16 mouse cellular contexts compared by ENCODE assay signal in the genomic region with DNA sequence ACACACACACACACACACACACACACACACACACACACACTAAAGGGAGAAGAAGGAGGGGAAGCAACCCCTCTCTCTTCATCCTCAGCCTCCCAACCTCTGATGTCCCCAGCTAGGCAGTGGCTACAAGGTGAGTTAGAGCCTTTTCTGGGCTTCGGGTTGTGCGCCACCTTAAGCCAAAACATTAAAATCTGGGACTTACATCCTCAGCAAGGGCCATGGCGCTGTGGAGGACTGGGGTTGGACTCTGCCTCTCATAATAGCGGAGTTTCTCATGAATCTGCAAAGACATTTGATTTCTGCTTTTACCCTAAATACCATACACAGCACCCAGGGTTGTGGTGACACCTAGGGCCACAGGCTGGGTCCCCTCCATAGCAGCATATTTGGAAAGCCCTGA. TPM values are rescaled to one million over a fixed set of nuclear protein-coding genes. Genes with fewer than 3 reads are reported as not detected.
DNase-seq lines count a peak whose midpoint lies in the region; ATAC-seq and TF ChIP-seq lines count a peak whose summit lies in the region.
"Had no signal": no experiment of that assay in that cellular context is flagged by ENCODE, and none has a peak within 500 bp of the region (broad histone marks: within the 10 kb centered on the region; RNA-seq: fewer than 3 reads in every experiment).

No protein-coding gene starts in this region.

- H3K4me3 ChIP-seq in layer of hippocampus, adult 2 months: peak overlapping the region; percentile 81
- no peak overlapping the region; the same call in 1 of the 2 replicates for H3K4me3 ChIP-seq in forebrain, embryonic 16.5 days (replicated peaks; ENCODE audit: low read length)
- H3K4me3 ChIP-seq in midbrain, embryonic 12.5 days: 0 out of 2 replicates have a peak overlapping the region, but pooled peaks have one; percentile 4
- peak overlapping the region; percentile 73 for H3K4me3 ChIP-seq in olfactory bulb, adult 2 months (ENCODE audit: insufficient read depth, low read depth, low read length)
- H3K4me3 ChIP-seq: embryonic facial prominence, embryonic 12.5 days; liver, embryonic 15.5 days had no signal

- H3K27ac ChIP-seq in layer of hippocampus, adult 2 months: peak overlapping the region; percentile 92; the same call in 1 of the 2 replicates
- H3K27ac ChIP-seq in forebrain, embryonic 16.5 days (ENCODE audit: low read length): no peak overlapping the region
- H3K27ac ChIP-seq in midbrain, embryonic 12.5 days (replicated peaks): no peak overlapping the region
- H3K27ac ChIP-seq in olfactory bulb, adult 2 months (ENCODE audit: insufficient read depth, low read depth, low read length): 0 out of 2 replicates have a peak overlapping the region, but pooled peaks have one; percentile 8
- H3K27ac ChIP-seq: embryonic facial prominence, embryonic 12.5 days; intestine, embryonic 15.5 days; liver, embryonic 15.5 days had no signal

- no peak for DNase-seq in layer of hippocampus, adult 2 months (ENCODE audit: low spot score in 2 of 2)
- DNase-seq in layer of hippocampus, adult 18-20 months (ENCODE audit: low spot score in 2 of 2): no peak
- DNase-seq in left cerebral cortex, postnatal 10 days (ENCODE audit: extremely low spot score in 1 of 2, low spot score in 2 of 2): no peak
- DNase-seq in left cerebral cortex, adult 9 months (ENCODE audit: low spot score in 2 of 2): no peak
- DNase-seq: lung, postnatal 4 days; thymus, adult 18-20 months had no signal

- H3K4me1 ChIP-seq in forebrain, embryonic 16.5 days (replicated peaks; ENCODE audit: control insufficient read depth, insufficient read depth, low read length): peaks cover 28% of the 10 kb centered on the region
- peaks cover 31% of the 10 kb centered on the region for H3K4me1 ChIP-seq in midbrain, embryonic 12.5 days
- peaks cover 28% of the 10 kb centered on the region for H3K4me1 ChIP-seq in olfactory bulb, adult 2 months (ENCODE audit: control insufficient read depth, insufficient read depth, low read length)

- TF ChIP-seq CTCF in layer of hippocampus, adult 2 months (conservative IDR thresholded peaks at IDR 0.05): no peak
- TF ChIP-seq CTCF in olfactory bulb, adult 2 months (IDR thresholded peaks at IDR 0.05; ENCODE audit: insufficient read depth, low read depth, low read length): no peak

- 0 out of 2 replicates have a peak, but pooled peaks cover 2% of the 10 kb centered on the region for H3K36me3 ChIP-seq in forebrain, embryonic 16.5 days (ENCODE audit: control insufficient read depth, insufficient read depth)
- peaks cover 19% of the 10 kb centered on the region for H3K36me3 ChIP-seq in midbrain, embryonic 12.5 days
- H3K36me3 ChIP-seq: intestine, embryonic 15.5 days; liver, embryonic 15.5 days had no signal

- no peak overlapping the region for H3K9ac ChIP-seq in forebrain, embryonic 16.5 days (replicated peaks; ENCODE audit: low read depth, low read length)
- H3K9ac ChIP-seq in midbrain, embryonic 12.5 days (replicated peaks): no peak overlapping the region
- H3K9ac ChIP-seq: embryonic facial prominence, embryonic 12.5 days; intestine, embryonic 15.5 days; liver, embryonic 15.5 days had no signal

- WGBS in forebrain, embryonic 16.5 days: 82% methylated on average over 4 of the region's 4 CpGs
- 86% methylated on average over 4 of the region's 4 CpGs for WGBS in midbrain, embryonic 12.5 days
- WGBS in olfactory bulb, adult 2 months: 78% methylated on average over 4 of the region's 4 CpGs

- intact Hi-C loops in left cerebral cortex, postnatal 10 days (cut with DNase I): no loop called here

- H3K4me2 ChIP-seq in forebrain, embryonic 16.5 days (ENCODE audit: low read length): peak overlapping the region; percentile 56
- H3K4me2 ChIP-seq in midbrain, embryonic 12.5 days (replicated peaks): peak overlapping the region; percentile 83
- H3K4me2 ChIP-seq: liver, embryonic 15.5 days had no signal

- no peaks in the 10 kb centered on the region for H3K9me3 ChIP-seq in forebrain, embryonic 16.5 days (ENCODE audit: control insufficient read depth, low read length)
- H3K9me3 ChIP-seq in midbrain, embryonic 12.5 days: no peaks in the 10 kb centered on the region
- H3K9me3 ChIP-seq: embryonic facial prominence, embryonic 12.5 days; intestine, embryonic 15.5 days; liver, embryonic 15.5 days had no signal

- ATAC-seq in forebrain, embryonic 16.5 days: no peak
- no peak for ATAC-seq in midbrain, embryonic 12.5 days (ENCODE audit: low FRiP score, low read depth)
- ATAC-seq: activated CD4-positive, CD25-positive, alpha-beta regulatory T cell, adult 4 months; intestine, embryonic 15.5 days had no signal

- H3K27me3 ChIP-seq in forebrain, embryonic 16.5 days (replicated peaks; ENCODE audit: control insufficient read depth, insufficient read depth, low read length): no peaks in the 10 kb centered on the region
- no peaks in the 10 kb centered on the region for H3K27me3 ChIP-seq in midbrain, embryonic 12.5 days
- H3K27me3 ChIP-seq: intestine, embryonic 15.5 days had no signal

- TF ChIP-seq POLR2A in olfactory bulb, adult 2 months (IDR thresholded peaks at IDR 0.05; ENCODE audit: insufficient read depth, low read depth, low read length): no peak

RNA-seq across cellular contexts. Expression of gene Mpp3, which starts 3.4 kb away (rescaled TPM):
- total RNA-seq in layer of hippocampus, adult 2 months (2021): 10 to 100 TPM; 88.3 to 94.4 TPM
- 10 to 100 TPM; 85.5 to 88.9 TPM for total RNA-seq in layer of hippocampus, adult 18-20 months (2021)
- polyA plus RNA-seq in forebrain, embryonic 16.5 days (2015; fragmentation: Nextera tagmentation; extraction: Ambion mirVana): 49.3 and 55.2 TPM in 2 replicates
- polyA plus RNA-seq in midbrain, embryonic 12.5 days (2016; fragmentation: Nextera tagmentation; extraction: Ambion mirVana): 32.1 and 33.2 TPM in 2 replicates
- not detected in 2 replicates for polyA plus RNA-seq in olfactory bulb, adult 2 months (2012; ENCODE audit: insufficient read depth, insufficient read length, low replicate concordance, missing spikeins)
- total RNA-seq in left cerebral cortex, postnatal 10 days (2021): 10 to 100 TPM; 34.1 to 36.3 TPM
- total RNA-seq: neutrophil, adult 5-6 weeks had no signal

RNA-seq across cellular contexts. Expression of gene Cd300lg, which starts 16.4 kb away (rescaled TPM):
- not detected for total RNA-seq in layer of hippocampus, adult 2 months (2021)
- total RNA-seq in layer of hippocampus, adult 18-20 months (2021): not detected
- 0.26 and 0.46 TPM in 2 replicates for polyA plus RNA-seq in forebrain, embryonic 16.5 days (2015; fragmentation: Nextera tagmentation; extraction: Ambion mirVana)
- polyA plus RNA-seq in midbrain, embryonic 12.5 days (2016; fragmentation: Nextera tagmentation; extraction: Ambion mirVana): 0.19 and 0.34 TPM in 2 replicates
- not detected in 2 replicates for polyA plus RNA-seq in olfactory bulb, adult 2 months (2012; ENCODE audit: insufficient read depth, insufficient read length, low replicate concordance, missing spikeins)
- total RNA-seq in left cerebral cortex, postnatal 10 days (2021): not detected

RNA-seq across cellular contexts. Expression of gene Dusp3, which starts 38.1 kb away (rescaled TPM):
- total RNA-seq in layer of hippocampus, adult 2 months (2021): 100 to 1,000 TPM; 149 to 155 TPM
- total RNA-seq in layer of hippocampus, adult 18-20 months (2021): 100 to 1,000 TPM; 158 TPM
- polyA plus RNA-seq in forebrain, embryonic 16.5 days (2015; fragmentation: Nextera tagmentation; extraction: Ambion mirVana): 12.7 and 14.5 TPM in 2 replicates
- polyA plus RNA-seq in midbrain, embryonic 12.5 days (2016; fragmentation: Nextera tagmentation; extraction: Ambion mirVana): 9.3 and 9.6 TPM in 2 replicates
- polyA plus RNA-seq in olfactory bulb, adult 2 months (2012; ENCODE audit: insufficient read depth, insufficient read length, low replicate concordance, missing spikeins): not detected in 2 replicates
- total RNA-seq in left cerebral cortex, postnatal 10 days (2021): 100 to 1,000 TPM; 138 to 142 TPM

RNA-seq across cellular contexts. Expression of gene Cfap97d1, which starts 40.8 kb away (rescaled TPM):
- total RNA-seq in layer of hippocampus, adult 2 months (2021): not detected
- not detected for total RNA-seq in layer of hippocampus, adult 18-20 months (2021)
- not detected in 2 replicates for polyA plus RNA-seq in forebrain, embryonic 16.5 days (2015; fragmentation: Nextera tagmentation; extraction: Ambion mirVana)
- not detected in 2 replicates for polyA plus RNA-seq in midbrain, embryonic 12.5 days (2016; fragmentation: Nextera tagmentation; extraction: Ambion mirVana)
- polyA plus RNA-seq in olfactory bulb, adult 2 months (2012; ENCODE audit: insufficient read depth, insufficient read length, low replicate concordance, missing spikeins): not detected in 2 replicates
- total RNA-seq in left cerebral cortex, postnatal 10 days (2021): not detected
- total RNA-seq: left cerebral cortex, postnatal 36 days; neutrophil, adult 5-6 weeks had no signal
- polyA plus RNA-seq: activated CD4-positive, CD25-positive, alpha-beta regulatory T cell, adult 4 months; embryonic facial prominence, embryonic 12.5 days; heart, embryonic 16.5 days; intestine, embryonic 15.5 days; liver, embryonic 15.5 days had no signal

RNA-seq across cellular contexts. Expression of gene Sost, which starts 58.1 kb away (rescaled TPM):
- not detected for total RNA-seq in layer of hippocampus, adult 2 months (2021)
- under 1 TPM in 1 of 2 experiments, not detected in 1; 0.15 TPM for total RNA-seq in layer of hippocampus, adult 18-20 months (2021)
- polyA plus RNA-seq in forebrain, embryonic 16.5 days (2015; fragmentation: Nextera tagmentation; extraction: Ambion mirVana): 0.11 TPM in 1 of 2 replicates, not detected in the other
- 0.17 and 0.25 TPM in 2 replicates for polyA plus RNA-seq in midbrain, embryonic 12.5 days (2016; fragmentation: Nextera tagmentation; extraction: Ambion mirVana)
- polyA plus RNA-seq in olfactory bulb, adult 2 months (2012; ENCODE audit: insufficient read depth, insufficient read length, low replicate concordance, missing spikeins): not detected in 2 replicates
- total RNA-seq in left cerebral cortex, postnatal 10 days (2021): not detected
- total RNA-seq: neutrophil, adult 5-6 weeks had no signal
- polyA plus RNA-seq: activated CD4-positive, CD25-positive, alpha-beta regulatory T cell, adult 4 months had no signal

Comparison
In these comparisons a context has a peak if more than half of its experiments do, and no peak if none do; other contexts are left out.
1. H3K27ac ChIP-seq: peak in layer of hippocampus, adult 2 months (single experiment) and olfactory bulb, adult 2 months (single experiment); none in forebrain, embryonic 16.5 days (single experiment) and midbrain, embryonic 12.5 days (single experiment).